Mouse (Mus musculus): ENCODE measurements around the gene Vmn1r20. TPM values are rescaled to one million over a fixed set of nuclear protein-coding genes. Genes with fewer than 3 reads are reported as not detected.

Gene Vmn1r20
- polyA plus RNA-seq (2017; shearing (Covaris generic)), result not detected

DNA sequence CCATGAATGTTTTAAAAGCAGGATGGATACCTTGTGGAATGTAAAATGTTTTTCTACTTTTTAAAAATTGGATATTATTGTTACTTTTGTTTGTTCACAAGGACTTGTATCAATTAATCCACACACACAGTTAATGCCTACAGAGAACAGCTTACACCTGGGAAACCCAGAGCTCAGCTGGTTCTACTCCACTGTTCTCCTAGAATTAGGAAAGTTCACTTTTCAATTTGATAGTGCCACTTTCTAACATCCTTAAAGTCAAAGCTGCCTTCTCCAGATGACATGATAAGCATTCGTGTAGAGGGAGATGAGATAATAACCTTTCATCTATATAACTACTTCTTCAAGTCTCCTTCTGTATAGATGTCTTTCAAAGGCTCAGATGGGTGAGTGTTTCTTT lies at the start of gene Vmn1r20:
Vmn1r20 (plus strand) TSS at position 301 of the 400 bp plus-strand sequence.

DNA sequence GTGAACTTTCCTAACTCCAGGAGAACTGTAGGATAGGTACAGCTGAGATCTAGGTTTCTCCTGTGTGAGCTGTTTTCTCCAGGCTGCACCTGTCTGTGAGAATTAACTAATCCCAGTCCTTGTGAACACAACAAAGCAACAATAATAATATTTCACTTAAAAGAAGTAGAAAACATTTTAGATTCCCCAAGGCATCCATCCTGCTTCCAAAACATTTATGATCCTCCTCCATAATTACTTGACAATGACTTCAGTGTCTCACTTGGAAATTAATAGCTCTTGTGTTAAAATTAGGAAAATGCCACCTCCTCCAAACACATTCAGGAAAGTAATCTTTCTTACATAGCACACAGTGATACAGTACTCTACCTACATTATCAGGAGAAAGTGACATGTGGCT lies 33.0 kb upstream of the Vmn1r20 start, which contains the start of gene Vmn1r18:
Vmn1r18 (minus strand) TSS at position 101 of the 400 bp plus-strand sequence.

DNA sequence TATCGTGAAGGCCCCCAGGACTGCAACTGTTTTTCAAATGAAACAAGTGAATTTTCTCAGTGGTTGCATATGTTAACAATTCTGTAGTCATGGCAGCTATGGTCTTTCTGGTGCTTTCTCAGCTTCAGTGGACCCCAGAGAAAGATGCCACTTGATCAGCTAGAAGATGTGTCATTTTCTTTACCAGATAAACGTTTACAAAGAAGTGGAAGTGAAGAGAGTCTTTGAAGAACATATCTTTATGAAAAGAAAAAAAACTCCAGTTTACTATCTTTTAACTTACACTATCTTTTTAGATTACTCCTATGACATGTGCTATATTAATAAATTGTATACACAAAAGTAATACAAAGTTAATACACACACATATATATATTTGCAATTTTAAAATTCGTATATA lies 25.2 kb upstream of the Vmn1r20 start, which contains the start of gene Vmn1r19:
Vmn1r19 (plus strand) TSS at position 301 of the 400 bp plus-strand sequence.

Other genes starting within 250 kb of the Vmn1r20 start
- under 1 TPM; 0.27 to 0.60 TPM for gene Vmn1r13, start 225.6 kb upstream of the Vmn1r20 start, polyA plus RNA-seq (2017; shearing (Covaris generic))
- not detected for gene Vmn1r14, start 197.2 kb upstream of the Vmn1r20 start, polyA plus RNA-seq (2017; shearing (Covaris generic))
- not detected for gene Vmn1r15, start 171.0 kb upstream of the Vmn1r20 start, polyA plus RNA-seq (2017; shearing (Covaris generic))
- gene Vmn1r16, start 99.4 kb upstream of the Vmn1r20 start, polyA plus RNA-seq (2017; shearing (Covaris generic)), result not detected
- not detected for gene Vmn1r17, start 65.2 kb upstream of the Vmn1r20 start, polyA plus RNA-seq (2017; shearing (Covaris generic))
- under 1 TPM in 1 of 2 experiments, not detected in 1; 0.22 TPM for gene Vmn1r18, start 33.1 kb upstream of the Vmn1r20 start, polyA plus RNA-seq (2017; shearing (Covaris generic))
- gene Vmn1r19, start 25.1 kb upstream of the Vmn1r20 start, polyA plus RNA-seq (2017; shearing (Covaris generic)), result not detected
- gene Ppm1k, start 106.5 kb downstream of the Vmn1r20 start, polyA plus RNA-seq (2017; shearing (Covaris generic)), result 10 to 100 TPM in 1 of 2 experiments, 1 to 10 TPM in 1; 8.4 to 13.2 TPM
- 10 to 100 TPM; 21.4 to 25.6 TPM for gene Herc6, start 152.1 kb downstream of the Vmn1r20 start, polyA plus RNA-seq (2017; shearing (Covaris generic))